Mouse (Mus musculus) midbrain, embryonic 15.5 days (tissue): ENCODE measurements at regions not wholly inside any gene's neighbourhood (a gene's known extent, or its start where the extent isn't known, plus 50 kb on each side); places are given as distances from the start of the nearest gene placed in this dataset.
"Not testable (repeated sequence)": the region's sequence is repeated elsewhere in the genome, so short reads cannot be mapped to it uniquely, and the experiment has no call there.

Experiments
- ATAC-seq: fragments of 200-750 bp; cut with Nextera tagmentation; replicated peaks from 2 replicates; pipeline ENCODE4 v1.8.0; 2017; ENCODE audit warnings: moderate TSS enrichment
- H3K27ac ChIP-seq: fragments of 300-500 bp; sonication (generic); 2 replicates; pipeline ENCODE4 v1.5.1; 2015; ENCODE audit warnings: mild to moderate bottlenecking, inconsistent platforms
- H3K27me3 ChIP-seq: fragments of 300-500 bp; sonication (generic); replicated peaks from 2 replicates; pipeline ENCODE4 v1.6.1; 2015; ENCODE audit warnings: inconsistent platforms
- H3K36me3 ChIP-seq: fragments of 300-500 bp; sonication (generic); replicated peaks from 2 replicates; pipeline ENCODE4 v1.6.1; 2015; ENCODE audit warnings: inconsistent platforms
- H3K4me1 ChIP-seq: fragments of 300-500 bp; sonication (generic); 2 replicates; pipeline ENCODE4 v1.6.1; 2015; ENCODE audit warnings: inconsistent platforms
- H3K4me2 ChIP-seq: fragments of 300-500 bp; sonication (generic); 2 replicates; pipeline ENCODE4 v1.6.1; 2015; ENCODE audit warnings: inconsistent platforms, mild to moderate bottlenecking, moderate library complexity
- H3K4me3 ChIP-seq: fragments of 300-500 bp; sonication (generic); 2 replicates; pipeline ENCODE4 v1.5.1; 2015; ENCODE audit warnings: mild to moderate bottlenecking, inconsistent platforms
- H3K9ac ChIP-seq: fragments of 300-500 bp; sonication (generic); 2 replicates; pipeline ENCODE4 v1.6.1; 2015; ENCODE audit warnings: mild to moderate bottlenecking, inconsistent platforms
- H3K9me3 ChIP-seq: fragments of 300-500 bp; sonication (generic); 2 replicates; pipeline ENCODE4 v1.6.1; 2016; ENCODE audit warnings: inconsistent platforms
- WGBS: fragments of 180-500 bp; shearing (Covaris S2); methylation state at CpG from one replicate; pipeline ENCODE4 v1.1.7; 2015; ENCODE audit warnings: mixed read lengths; 5-methylcytosine and 5-hydroxymethylcytosine counted together

DNA sequence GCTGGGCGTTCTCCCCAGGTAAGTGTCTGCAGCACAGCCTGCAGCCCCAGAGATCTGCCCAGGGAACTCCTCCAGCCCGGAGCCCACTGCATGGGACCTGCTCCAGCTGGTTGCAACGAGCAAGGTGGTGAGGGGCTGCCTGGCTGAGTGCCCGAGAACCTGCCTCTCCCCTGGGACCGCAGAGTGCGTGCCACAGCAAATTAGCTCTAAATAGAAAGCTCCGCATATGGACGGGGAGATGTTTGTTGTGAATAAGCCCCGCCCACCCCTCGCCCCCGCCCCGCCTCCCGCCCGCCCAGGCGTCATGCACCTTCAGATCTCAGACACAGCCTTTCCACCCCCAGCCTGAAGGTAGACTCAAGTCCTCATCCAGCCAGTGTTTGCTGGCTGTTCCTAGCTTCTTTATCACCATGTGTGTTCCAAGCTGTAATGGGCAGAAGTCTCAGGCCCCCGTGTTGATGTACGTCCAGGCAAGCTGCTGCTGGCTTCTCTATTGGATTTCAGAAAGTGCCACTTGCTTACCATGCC is 294.0 kb downstream of the Ajap1 start:
- 0 out of 2 replicates have a peak, but pooled peaks have one; percentile 54 for ATAC-seq
- WGBS: 1% methylated on average over 17 of the region's 17 CpGs
- Histone ChIP-seq H3K27ac (no peak overlapping the region), H3K36me3 (no peaks in the 10 kb centered on the region), H3K27me3 (peaks cover 39% of the 10 kb centered on the region), H3K4me3 (peak overlapping the region; percentile 16), H3K4me2 (peak overlapping the region; percentile 43), H3K4me1 (peaks cover 14% of the 10 kb centered on the region), H3K9ac (no peak overlapping the region), H3K9me3 (no peaks in the 10 kb centered on the region)

DNA sequence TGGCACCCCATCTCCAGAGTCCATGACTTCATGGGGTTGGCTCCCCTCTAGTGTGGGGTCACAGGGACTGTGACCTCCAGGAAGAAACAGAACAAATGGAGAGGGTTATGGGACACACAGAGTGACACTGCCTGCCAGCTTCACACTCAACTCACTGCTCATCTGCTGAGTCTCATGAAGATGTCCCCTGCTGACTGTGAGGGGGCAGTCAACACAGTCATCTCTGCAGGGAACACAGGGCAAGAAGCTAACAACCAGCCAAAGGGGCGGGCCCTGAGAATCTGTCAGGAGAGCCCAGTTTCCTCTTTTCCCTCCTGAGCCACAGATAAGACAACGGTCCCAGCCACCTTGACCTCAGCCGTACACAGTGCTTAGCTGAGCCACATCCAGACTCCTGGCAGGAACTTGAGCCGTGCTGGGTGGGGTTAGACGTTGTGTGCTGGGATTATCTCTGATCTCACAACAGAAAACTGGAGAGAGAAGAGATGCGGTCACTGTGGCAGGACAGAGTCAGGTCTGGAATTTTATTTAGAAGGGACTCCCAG is 294.6 kb downstream of the Ajap1 start:
- 2% methylated on average over 6 of the region's 6 CpGs for WGBS
- peak overlapping the region; percentile 43 for H3K4me2 ChIP-seq
- H3K9me3 ChIP-seq: no peaks in the 10 kb centered on the region
- H3K9ac ChIP-seq: no peak overlapping the region
- H3K4me3 ChIP-seq: peak overlapping the region; percentile 16; the same call in 1 of the 2 replicates
- peaks cover 14% of the 10 kb centered on the region for H3K4me1 ChIP-seq
- H3K27ac ChIP-seq: no peak overlapping the region
- no peaks in the 10 kb centered on the region for H3K36me3 ChIP-seq
- peaks cover 37% of the 10 kb centered on the region for H3K27me3 ChIP-seq
- ATAC-seq: 0 out of 2 replicates have a peak, but pooled peaks have one; percentile 30

DNA sequence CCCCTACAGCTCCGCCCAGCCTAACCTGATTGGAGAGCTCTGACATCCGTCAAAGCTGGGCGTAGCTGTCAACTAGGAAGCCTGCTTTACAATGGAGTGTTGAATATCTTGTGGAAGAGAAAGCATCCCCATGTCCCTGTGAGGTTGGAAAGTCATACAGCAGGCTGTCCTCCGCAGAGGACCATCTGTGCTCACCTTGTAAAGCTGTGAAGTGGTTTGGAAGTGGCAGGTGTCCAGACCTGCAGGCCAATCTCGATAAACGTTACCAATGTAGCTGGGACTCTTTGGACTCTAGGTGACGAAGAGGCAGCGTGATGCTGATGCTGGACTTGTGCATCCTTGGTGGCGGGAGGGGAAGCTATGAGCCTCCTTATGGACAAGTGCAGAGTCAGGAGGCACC is 305.1 kb downstream of the Ajap1 start:
- Histone ChIP-seq H3K9me3 (no peaks in the 10 kb centered on the region), H3K9ac (no peak overlapping the region), H3K27me3 (no peaks in the 10 kb centered on the region), H3K27ac (no peak overlapping the region), H3K4me1 (no peaks in the 10 kb centered on the region), H3K4me2 (no peak overlapping the region), H3K4me3 (no peak overlapping the region), H3K36me3 (no peaks in the 10 kb centered on the region)
- 91% methylated on average over 9 of the region's 9 CpGs for WGBS
- no peak for ATAC-seq

DNA sequence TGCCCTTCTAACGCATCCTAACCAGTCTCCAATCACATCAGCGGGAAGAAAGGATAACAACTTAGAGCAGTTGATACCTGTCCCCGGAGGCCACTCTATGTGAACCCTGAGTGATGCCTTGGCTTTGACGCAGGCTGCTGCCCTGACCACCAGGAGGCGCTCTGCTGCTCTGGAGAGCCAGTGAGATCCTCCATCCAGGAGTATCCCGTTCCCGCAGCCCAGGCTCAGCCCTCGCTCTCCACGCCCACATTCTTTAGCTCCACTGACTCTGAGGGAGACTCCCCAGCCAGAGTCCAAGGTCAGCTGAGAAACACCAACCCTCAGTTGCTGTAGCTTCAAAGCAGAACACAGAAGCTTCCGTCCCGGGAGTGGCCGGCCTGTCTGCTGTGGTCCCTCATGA is 307.0 kb downstream of the Ajap1 start:
- ATAC-seq: no peak

DNA sequence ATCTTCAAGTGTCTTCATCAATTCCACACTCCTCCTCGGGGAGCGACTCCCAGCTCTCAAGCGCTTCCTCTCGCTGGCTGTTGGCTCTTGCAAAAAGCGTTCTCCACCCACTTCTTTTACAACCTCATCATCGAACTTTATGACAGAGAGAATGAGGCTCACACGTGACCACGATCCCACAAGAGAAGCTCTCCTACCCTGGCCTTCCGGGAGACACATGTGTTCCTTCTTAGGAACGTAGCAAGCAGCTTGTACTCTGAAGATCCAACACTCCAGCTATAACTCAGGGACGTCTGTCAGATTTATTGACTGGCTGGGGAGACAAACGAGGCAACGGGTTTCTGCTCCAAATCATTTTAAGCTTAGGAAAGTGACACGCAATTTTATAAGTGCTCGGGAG is 307.5 kb downstream of the Ajap1 start:
- no peak for ATAC-seq

More for the DNA sequence above, 307.0 kb downstream of the Ajap1 start:
- H3K4me1 ChIP-seq: no peaks in the 10 kb centered on the region
- no peak overlapping the region for H3K27ac ChIP-seq
- H3K27me3 ChIP-seq: no peaks in the 10 kb centered on the region
- no peak overlapping the region for H3K4me2 ChIP-seq
- WGBS: 10% methylated on average over 12 of the region's 12 CpGs
- no peaks in the 10 kb centered on the region for H3K36me3 ChIP-seq
- no peak overlapping the region for H3K4me3 ChIP-seq
- H3K9ac ChIP-seq: no peak overlapping the region
- no peaks in the 10 kb centered on the region for H3K9me3 ChIP-seq

DNA sequence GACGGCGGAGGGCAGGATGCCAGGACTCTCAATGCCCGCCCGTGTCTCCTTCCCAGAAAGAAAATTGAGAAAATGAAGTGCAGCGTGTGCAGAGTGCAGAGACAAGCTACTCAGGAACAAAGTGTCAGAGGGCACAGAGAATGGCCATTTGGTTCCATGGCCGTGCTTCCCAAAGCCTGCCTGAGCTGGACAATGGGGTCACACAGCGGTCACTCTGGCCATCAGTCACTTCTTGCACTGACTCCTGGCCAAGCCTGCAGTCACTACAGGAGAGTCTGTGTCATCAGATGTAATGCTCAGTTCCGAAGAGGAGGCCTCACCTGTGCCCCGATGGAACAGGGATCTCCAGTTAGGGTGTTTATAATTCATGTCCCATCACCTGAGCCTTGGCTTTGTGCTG is 312.6 kb downstream of the Ajap1 start:
- Histone ChIP-seq H3K4me3 (no peak overlapping the region), H3K27ac (no peak overlapping the region), H3K4me1 (no peaks in the 10 kb centered on the region), H3K36me3 (no peaks in the 10 kb centered on the region), H3K27me3 (no peaks in the 10 kb centered on the region), H3K9ac (no peak overlapping the region), H3K9me3 (no peaks in the 10 kb centered on the region), H3K4me2 (no peak overlapping the region)
- ATAC-seq: no peak
- 84% methylated on average over 9 of the region's 9 CpGs for WGBS

More for the DNA sequence above, 307.5 kb downstream of the Ajap1 start:
- Histone ChIP-seq H3K36me3 (no peaks in the 10 kb centered on the region), H3K9ac (no peak overlapping the region), H3K4me2 (no peak overlapping the region), H3K27me3 (no peaks in the 10 kb centered on the region), H3K4me3 (no peak overlapping the region), H3K4me1 (no peaks in the 10 kb centered on the region), H3K27ac (no peak overlapping the region), H3K9me3 (no peaks in the 10 kb centered on the region)
- 88% methylated on average over 15 of the region's 15 CpGs for WGBS

DNA sequence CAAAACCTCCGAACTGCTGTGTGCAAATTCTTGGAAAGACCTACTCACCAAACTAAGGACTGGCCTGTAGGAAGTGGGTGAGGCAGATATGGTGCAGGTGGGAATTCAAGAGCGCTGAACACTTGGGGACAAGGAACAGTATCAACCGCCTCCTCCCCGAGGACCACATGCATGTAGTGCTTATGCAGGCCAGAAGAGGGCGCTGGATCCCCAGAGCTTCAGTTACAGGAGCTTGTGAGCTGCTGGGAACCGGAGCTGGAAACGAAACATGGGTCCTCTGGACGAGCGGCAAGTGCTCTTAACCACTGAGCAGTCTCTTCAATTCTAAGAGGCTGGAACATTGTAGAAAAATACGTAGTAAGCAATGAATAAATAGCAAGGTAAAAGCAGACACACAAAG is 317.8 kb downstream of the Ajap1 start:
- ATAC-seq: no peak
- H3K4me3 ChIP-seq: no peak overlapping the region
- no peaks in the 10 kb centered on the region for H3K4me1 ChIP-seq
- no peaks in the 10 kb centered on the region for H3K9me3 ChIP-seq
- no peak overlapping the region for H3K27ac ChIP-seq
- WGBS: 88% methylated on average over 10 of the region's 10 CpGs
- H3K27me3 ChIP-seq: no peaks in the 10 kb centered on the region
- H3K4me2 ChIP-seq: no peak overlapping the region
- H3K36me3 ChIP-seq: no peaks in the 10 kb centered on the region
- no peak overlapping the region for H3K9ac ChIP-seq

DNA sequence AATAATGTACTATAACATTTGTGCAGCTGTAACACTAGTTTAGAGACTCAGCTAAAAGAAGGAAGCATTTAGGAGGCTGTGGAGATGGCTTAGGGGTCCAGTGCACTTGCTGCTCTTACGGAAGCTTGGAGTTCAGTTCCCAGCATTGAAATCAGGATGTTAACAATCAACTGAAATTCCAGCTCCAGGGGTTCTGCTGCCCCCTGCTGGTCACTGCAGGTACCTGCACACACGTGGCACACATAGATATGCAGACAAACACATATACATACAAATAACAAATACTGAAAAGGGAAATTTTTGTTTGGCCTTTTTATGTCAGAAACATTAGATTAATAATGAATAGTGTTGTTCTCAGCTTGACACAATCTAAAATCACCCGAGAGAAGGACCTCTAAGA is 322.5 kb downstream of the Ajap1 start:
- no peaks in the 10 kb centered on the region for H3K4me1 ChIP-seq
- no peak overlapping the region for H3K4me2 ChIP-seq
- H3K9me3 ChIP-seq: no peaks in the 10 kb centered on the region
- H3K27me3 ChIP-seq: no peaks in the 10 kb centered on the region
- no peak overlapping the region for H3K4me3 ChIP-seq
- 91% methylated on average over 3 of the region's 3 CpGs for WGBS
- no peak overlapping the region for H3K27ac ChIP-seq
- no peak for ATAC-seq
- no peak overlapping the region for H3K9ac ChIP-seq
- H3K36me3 ChIP-seq: no peaks in the 10 kb centered on the region

DNA sequence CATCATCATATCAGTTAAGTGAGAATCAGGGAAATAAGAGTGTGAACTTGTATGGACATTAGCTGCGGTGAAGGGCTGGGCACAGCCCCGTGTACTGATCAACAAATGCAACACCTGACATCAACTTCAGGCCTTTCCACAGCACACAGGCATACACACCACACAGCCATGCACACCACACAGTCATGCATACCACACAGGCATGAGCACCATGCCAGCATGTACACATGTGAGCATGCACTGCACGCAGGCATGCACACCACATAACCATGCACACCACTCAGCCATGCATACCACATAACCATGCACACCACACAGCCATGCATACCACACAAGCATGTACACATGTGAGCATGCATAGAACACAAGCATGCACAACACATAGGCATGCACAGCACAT is 325.0 kb downstream of the Ajap1 start:
- Histone ChIP-seq H3K27ac (no peak overlapping the region), H3K36me3 (no peaks in the 10 kb centered on the region), H3K4me2 (no peak overlapping the region), H3K4me3 (no peak overlapping the region), H3K9ac (no peak overlapping the region), H3K4me1 (no peaks in the 10 kb centered on the region), H3K9me3 (no peaks in the 10 kb centered on the region), H3K27me3 (no peaks in the 10 kb centered on the region)
- 94% methylated on average over 3 of the region's 3 CpGs for WGBS
- ATAC-seq: no peak

DNA sequence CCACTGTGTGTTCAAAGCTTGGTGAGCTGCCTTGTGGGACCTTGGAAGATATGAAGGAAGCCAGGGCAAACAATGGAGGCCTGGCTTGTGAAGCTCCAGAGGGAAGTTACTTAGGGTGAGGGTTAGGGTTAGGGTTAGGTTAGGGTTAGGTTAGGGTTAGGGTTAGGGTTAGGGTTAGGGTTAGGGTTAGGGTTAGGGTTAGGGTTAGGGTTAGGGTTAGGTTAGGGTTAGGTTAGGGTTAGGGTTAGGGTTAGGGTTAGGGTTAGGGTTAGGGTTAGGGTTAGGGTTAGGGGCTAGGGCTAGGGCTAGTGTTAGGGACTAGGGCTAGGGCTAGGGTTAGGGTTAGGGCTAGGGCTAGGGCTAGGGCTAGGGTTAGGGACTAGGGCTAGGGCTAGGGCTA is 329.7 kb downstream of the Ajap1 start:
- H3K9me3 ChIP-seq, H3K36me3 ChIP-seq, ATAC-seq, H3K4me3 ChIP-seq, H3K4me1 ChIP-seq, H3K9ac ChIP-seq, H3K4me2 ChIP-seq, H3K27me3 ChIP-seq, H3K27ac ChIP-seq: not testable (repeated sequence)

DNA sequence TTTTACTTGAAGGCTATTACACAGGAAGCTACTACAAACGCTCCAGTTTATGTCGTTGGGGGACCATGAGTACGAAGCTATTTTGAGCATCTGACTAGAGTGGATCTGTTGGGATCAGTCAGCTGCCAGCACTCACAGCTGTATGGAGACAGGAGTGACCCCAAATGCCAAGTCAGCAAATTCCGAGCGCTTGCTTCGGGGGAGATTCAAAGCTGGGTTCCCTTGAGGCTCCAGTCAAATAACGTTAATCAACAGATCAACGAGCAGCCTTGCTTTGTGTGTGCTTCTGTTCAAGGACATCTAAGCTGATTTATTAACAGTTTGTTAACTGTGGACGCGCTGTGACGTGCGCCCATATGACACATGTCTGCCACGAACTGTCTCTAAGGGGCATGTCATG is 349.5 kb downstream of the Ajap1 start:
- 0 out of 2 replicates have a peak, but pooled peaks cover 3% of the 10 kb centered on the region for H3K4me1 ChIP-seq
- H3K36me3 ChIP-seq: no peaks in the 10 kb centered on the region
- H3K4me2 ChIP-seq: no peak overlapping the region
- no peaks in the 10 kb centered on the region for H3K9me3 ChIP-seq
- H3K9ac ChIP-seq: no peak overlapping the region
- WGBS: 64% methylated on average over 13 of the region's 13 CpGs
- no peak overlapping the region for H3K4me3 ChIP-seq
- no peak for ATAC-seq
- H3K27me3 ChIP-seq: no peaks in the 10 kb centered on the region
- H3K27ac ChIP-seq: no peak overlapping the region

DNA sequence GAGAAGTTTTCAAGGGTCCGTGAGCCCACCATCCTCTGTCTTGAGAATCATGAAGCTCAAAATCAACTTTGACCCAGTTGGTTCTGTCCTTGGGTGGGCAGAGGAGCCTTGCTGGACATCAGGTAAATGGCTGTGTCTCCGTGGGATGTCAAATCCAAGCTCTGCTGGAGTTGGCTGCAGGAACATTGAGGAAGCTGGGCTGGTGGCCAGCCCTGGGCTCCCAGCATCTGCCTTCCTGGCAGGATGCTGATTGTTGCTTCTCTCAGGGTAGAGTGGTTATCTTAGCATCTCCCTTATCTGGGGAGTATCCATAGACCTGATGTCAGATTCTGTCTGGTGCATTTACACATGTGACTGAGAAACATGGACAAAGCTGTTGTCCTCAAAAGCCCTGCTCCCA is 353.3 kb downstream of the Ajap1 start:
- Histone ChIP-seq H3K4me3 (no peak overlapping the region), H3K9me3 (no peaks in the 10 kb centered on the region), H3K36me3 (no peaks in the 10 kb centered on the region), H3K9ac (no peak overlapping the region), H3K4me2 (no peak overlapping the region), H3K27me3 (no peaks in the 10 kb centered on the region), H3K4me1 (0 out of 2 replicates have a peak, but pooled peaks cover 3% of the 10 kb centered on the region), H3K27ac (no peak overlapping the region)
- 83% methylated on average over 2 of the region's 2 CpGs for WGBS
- no peak for ATAC-seq

DNA sequence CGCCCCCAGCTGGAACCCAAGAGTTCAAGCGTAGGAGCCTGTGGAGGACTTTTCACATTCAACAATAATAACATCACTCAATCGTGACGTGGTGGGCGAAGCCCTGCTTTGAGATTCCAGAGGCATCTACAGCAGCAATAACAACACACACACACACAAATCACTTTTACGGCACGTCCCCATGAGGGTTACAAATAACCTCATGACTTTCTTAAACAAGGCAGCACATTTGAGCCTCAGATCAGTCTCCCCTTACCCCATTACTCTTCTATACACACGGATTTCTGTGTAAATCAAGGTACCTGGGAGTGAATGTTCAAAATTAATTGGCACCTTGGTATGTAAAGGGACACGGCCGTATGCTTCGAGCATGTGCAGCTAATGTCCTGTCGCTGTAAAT is 354.4 kb downstream of the Ajap1 start:
- Histone ChIP-seq H3K36me3 (no peaks in the 10 kb centered on the region), H3K4me3 (no peak overlapping the region), H3K4me2 (no peak overlapping the region), H3K9ac (no peak overlapping the region), H3K27me3 (no peaks in the 10 kb centered on the region), H3K9me3 (no peaks in the 10 kb centered on the region), H3K4me1 (0 out of 2 replicates have a peak, but pooled peaks cover 1% of the 10 kb centered on the region), H3K27ac (no peak overlapping the region)
- ATAC-seq: no peak
- WGBS: 90% methylated on average over 12 of the region's 12 CpGs
